In genomic region chr8:70494416-70494945, GRCm38 (mm10) we compare ENCODE assay signal across 10 mouse cellular contexts. TPM values are rescaled to one million over a fixed set of nuclear protein-coding genes. Genes with fewer than 3 reads are reported as not detected.
DNase-seq lines count a peak whose midpoint lies in the region; ATAC-seq and TF ChIP-seq lines count a peak whose summit lies in the region.
"Had no signal": no experiment of that assay in that cellular context is flagged by ENCODE, and none has a peak within 500 bp of the region (broad histone marks: within the 10 kb centered on the region; RNA-seq: fewer than 3 reads in every experiment).

No protein-coding gene starts in this region.

- H3K27me3 ChIP-seq in kidney, postnatal 0 days (ENCODE audit: insufficient read depth, low read length), result peaks cover 83% of the 10 kb centered on the region
- peaks cover 100% of the 10 kb centered on the region for H3K27me3 ChIP-seq in embryonic facial prominence, embryonic 10.5 days (replicated peaks; ENCODE audit: low read depth, poor library complexity, severe bottlenecking)
- H3K27me3 ChIP-seq in hindbrain, embryonic 10.5 days (ENCODE audit: insufficient read depth, poor library complexity, severe bottlenecking), result peaks cover 100% of the 10 kb centered on the region
- peaks cover 98% of the 10 kb centered on the region for H3K27me3 ChIP-seq in midbrain, embryonic 15.5 days (replicated peaks)

- peak overlapping the region; percentile 44 for H3K4me3 ChIP-seq in kidney, postnatal 0 days (replicated peaks; ENCODE audit: low read depth, low read length)
- H3K4me3 ChIP-seq in embryonic facial prominence, embryonic 10.5 days, result peak overlapping the region; percentile 73
- peak overlapping the region; percentile 51 for H3K4me3 ChIP-seq in hindbrain, embryonic 10.5 days
- H3K4me3 ChIP-seq in midbrain, embryonic 15.5 days, result peak overlapping the region; percentile 34; the same call in 1 of the 2 replicates

- H3K4me1 ChIP-seq in kidney, postnatal 0 days (replicated peaks; ENCODE audit: insufficient read depth, low read length), result peaks cover 12% of the 10 kb centered on the region; the same call in 1 of the 2 replicates
- peaks cover 79% of the 10 kb centered on the region for H3K4me1 ChIP-seq in embryonic facial prominence, embryonic 10.5 days
- H3K4me1 ChIP-seq in hindbrain, embryonic 10.5 days (replicated peaks), result peaks cover 66% of the 10 kb centered on the region
- peaks cover 51% of the 10 kb centered on the region for H3K4me1 ChIP-seq in midbrain, embryonic 15.5 days

- no peak for TF ChIP-seq CTCF in kidney, postnatal 0 days (IDR thresholded peaks at IDR 0.05; ENCODE audit: low read depth)

- H3K27ac ChIP-seq in kidney, postnatal 0 days, result no peak overlapping the region
- peak overlapping the region; percentile 87 for H3K27ac ChIP-seq in embryonic facial prominence, embryonic 10.5 days (replicated peaks)
- H3K27ac ChIP-seq in hindbrain, embryonic 10.5 days, result no peak overlapping the region
- no peak overlapping the region for H3K27ac ChIP-seq in midbrain, embryonic 15.5 days

- no peak overlapping the region for H3K9ac ChIP-seq in kidney, postnatal 0 days (ENCODE audit: low read depth, low read length)
- no peak overlapping the region for H3K9ac ChIP-seq in midbrain, embryonic 15.5 days

- ATAC-seq in kidney, postnatal 0 days (replicated peaks; ENCODE audit: low FRiP score, low read depth), result no peak
- ATAC-seq in midbrain, embryonic 15.5 days (replicated peaks), result no peak

- WGBS in kidney, postnatal 0 days, result 4% methylated on average over 28 of the region's 28 CpGs
- 2% methylated on average over 28 of the region's 28 CpGs for WGBS in embryonic facial prominence, embryonic 10.5 days
- 3% methylated on average over 28 of the region's 28 CpGs for WGBS in hindbrain, embryonic 10.5 days
- WGBS in midbrain, embryonic 15.5 days, result 2% methylated on average over 28 of the region's 28 CpGs

- no peak for DNase-seq in kidney, postnatal 0 days (ENCODE audit: low spot score)
- DNase-seq in kidney, postnatal 4 days, result no peak
- peak; percentile 60 for DNase-seq in embryonic facial prominence, embryonic 10.5 days (ENCODE audit: low spot score)
- DNase-seq in hindbrain, embryonic 10.5 days (ENCODE audit: low spot score), result no peak
- no peak for DNase-seq in layer of hippocampus, adult 8-10 months (ENCODE audit: low spot score in 2 of 2)
- no peak for DNase-seq in layer of hippocampus, adult 11-12 months (ENCODE audit: low spot score)
- DNase-seq: layer of hippocampus, adult 9-11 months; right cerebral cortex, postnatal 25 days had no signal

- no peaks in the 10 kb centered on the region for H3K36me3 ChIP-seq in kidney, postnatal 0 days (ENCODE audit: insufficient read depth, low read length)
- peaks cover 21% of the 10 kb centered on the region for H3K36me3 ChIP-seq in embryonic facial prominence, embryonic 10.5 days (replicated peaks)
- no peaks in the 10 kb centered on the region for H3K36me3 ChIP-seq in hindbrain, embryonic 10.5 days
- H3K36me3 ChIP-seq in midbrain, embryonic 15.5 days (replicated peaks), result no peaks in the 10 kb centered on the region

- no peaks in the 10 kb centered on the region for H3K9me3 ChIP-seq in kidney, postnatal 0 days (replicated peaks; ENCODE audit: low read length)
- H3K9me3 ChIP-seq in embryonic facial prominence, embryonic 10.5 days, result no peaks in the 10 kb centered on the region
- no peaks in the 10 kb centered on the region for H3K9me3 ChIP-seq in hindbrain, embryonic 10.5 days
- H3K9me3 ChIP-seq in midbrain, embryonic 15.5 days, result no peaks in the 10 kb centered on the region

- H3K4me2 ChIP-seq in kidney, postnatal 0 days (ENCODE audit: low read length), result peak overlapping the region; percentile 81; the same call in 1 of the 2 replicates
- peak overlapping the region; percentile 58 for H3K4me2 ChIP-seq in midbrain, embryonic 15.5 days

RNA-seq across cellular contexts. Expression of gene Crlf1, which starts 1.5 kb away (rescaled TPM):
- 31.3 and 33.7 TPM in 2 replicates for polyA plus RNA-seq in kidney, postnatal 0 days (2015; fragmentation: Nextera tagmentation; extraction: Ambion mirVana)
- polyA plus RNA-seq in embryonic facial prominence, embryonic 10.5 days (2016; fragmentation: Nextera tagmentation; extraction: Ambion mirVana), result 103 and 116 TPM in 2 replicates
- polyA plus RNA-seq in hindbrain, embryonic 10.5 days (2016; fragmentation: Nextera tagmentation; extraction: Ambion mirVana), result 4.5 and 10.3 TPM in 2 replicates
- polyA plus RNA-seq in midbrain, embryonic 15.5 days (2015; fragmentation: Nextera tagmentation; extraction: Ambion mirVana), result 2.4 and 2.9 TPM in 2 replicates
- 10 to 100 TPM; 20.4 to 31.5 (median 30.1) TPM for total RNA-seq in layer of hippocampus, adult 8-10 months (2022)
- total RNA-seq: megakaryocyte progenitor cell, adult 5-6 weeks had no signal

RNA-seq across cellular contexts. Expression of gene Tmem59l, which starts 7.3 kb away (rescaled TPM):
- 3.0 and 3.5 TPM in 2 replicates for polyA plus RNA-seq in kidney, postnatal 0 days (2015; fragmentation: Nextera tagmentation; extraction: Ambion mirVana)
- 28.3 and 29.4 TPM in 2 replicates for polyA plus RNA-seq in embryonic facial prominence, embryonic 10.5 days (2016; fragmentation: Nextera tagmentation; extraction: Ambion mirVana)
- polyA plus RNA-seq in hindbrain, embryonic 10.5 days (2016; fragmentation: Nextera tagmentation; extraction: Ambion mirVana), result 11.1 and 11.5 TPM in 2 replicates
- 123 and 141 TPM in 2 replicates for polyA plus RNA-seq in midbrain, embryonic 15.5 days (2015; fragmentation: Nextera tagmentation; extraction: Ambion mirVana)
- total RNA-seq in layer of hippocampus, adult 8-10 months (2022), result 100 to 1,000 TPM; 284 to 307 (median 293) TPM
- total RNA-seq: megakaryocyte progenitor cell, adult 5-6 weeks had no signal

RNA-seq across cellular contexts. Expression of gene Rex1bd, which starts 12.1 kb away (rescaled TPM):
- polyA plus RNA-seq in kidney, postnatal 0 days (2015; fragmentation: Nextera tagmentation; extraction: Ambion mirVana), result 140 TPM in 2 replicates
- 118 and 138 TPM in 2 replicates for polyA plus RNA-seq in embryonic facial prominence, embryonic 10.5 days (2016; fragmentation: Nextera tagmentation; extraction: Ambion mirVana)
- 131 and 148 TPM in 2 replicates for polyA plus RNA-seq in hindbrain, embryonic 10.5 days (2016; fragmentation: Nextera tagmentation; extraction: Ambion mirVana)
- polyA plus RNA-seq in midbrain, embryonic 15.5 days (2015; fragmentation: Nextera tagmentation; extraction: Ambion mirVana), result 164 and 169 TPM in 2 replicates
- total RNA-seq in layer of hippocampus, adult 8-10 months (2022), result 100 to 1,000 TPM in 2 of 4 experiments, 10 to 100 TPM in 2; 86.4 to 104 (median 97.3) TPM

RNA-seq across cellular contexts. Expression of gene Uba52, which starts 16.1 kb away (rescaled TPM):
- 1,111 and 1,265 TPM in 2 replicates for polyA plus RNA-seq in kidney, postnatal 0 days (2015; fragmentation: Nextera tagmentation; extraction: Ambion mirVana)
- polyA plus RNA-seq in embryonic facial prominence, embryonic 10.5 days (2016; fragmentation: Nextera tagmentation; extraction: Ambion mirVana), result 908 and 951 TPM in 2 replicates
- polyA plus RNA-seq in hindbrain, embryonic 10.5 days (2016; fragmentation: Nextera tagmentation; extraction: Ambion mirVana), result 914 and 933 TPM in 2 replicates
- polyA plus RNA-seq in midbrain, embryonic 15.5 days (2015; fragmentation: Nextera tagmentation; extraction: Ambion mirVana), result 587 and 620 TPM in 2 replicates
- 1,000 to 10,000 TPM in 2 of 4 experiments, 100 to 1,000 TPM in 2; 772 to 1,065 (median 933) TPM for total RNA-seq in layer of hippocampus, adult 8-10 months (2022)

RNA-seq across cellular contexts. Expression of gene Klhl26, which starts 17.7 kb away (rescaled TPM):
- 19.1 and 19.5 TPM in 2 replicates for polyA plus RNA-seq in kidney, postnatal 0 days (2015; fragmentation: Nextera tagmentation; extraction: Ambion mirVana)
- polyA plus RNA-seq in embryonic facial prominence, embryonic 10.5 days (2016; fragmentation: Nextera tagmentation; extraction: Ambion mirVana), result 22.4 and 24.1 TPM in 2 replicates
- polyA plus RNA-seq in hindbrain, embryonic 10.5 days (2016; fragmentation: Nextera tagmentation; extraction: Ambion mirVana), result 18.5 and 19.1 TPM in 2 replicates
- polyA plus RNA-seq in midbrain, embryonic 15.5 days (2015; fragmentation: Nextera tagmentation; extraction: Ambion mirVana), result 31.0 and 31.4 TPM in 2 replicates
- 10 to 100 TPM; 48.4 to 56.6 (median 53.1) TPM for total RNA-seq in layer of hippocampus, adult 8-10 months (2022)
